Mouse (Mus musculus) gastrocnemius, postnatal 25 days (tissue): Measurements from ENCODE around the gene Hspa1l. TPM values are rescaled to one million over a fixed set of nuclear protein-coding genes. Genes with fewer than 3 reads are reported as not detected.

Experiments used
- DNase-seq: peaks from one replicate; pipeline ENCODE4 v3.0.0; 2022
- total RNA-seq, 2 experiments: library from RNA; stranded (reverse); gene quantifications; 1 replicate in 1 of 2; 2 replicates in 1 of 2; pipeline ENCODE4 v1.2.3; 2021

Hspa1l gene
- total RNA-seq, 2 experiments from 2014 or later = 21.5 to 31.8 TPM

DNA sequence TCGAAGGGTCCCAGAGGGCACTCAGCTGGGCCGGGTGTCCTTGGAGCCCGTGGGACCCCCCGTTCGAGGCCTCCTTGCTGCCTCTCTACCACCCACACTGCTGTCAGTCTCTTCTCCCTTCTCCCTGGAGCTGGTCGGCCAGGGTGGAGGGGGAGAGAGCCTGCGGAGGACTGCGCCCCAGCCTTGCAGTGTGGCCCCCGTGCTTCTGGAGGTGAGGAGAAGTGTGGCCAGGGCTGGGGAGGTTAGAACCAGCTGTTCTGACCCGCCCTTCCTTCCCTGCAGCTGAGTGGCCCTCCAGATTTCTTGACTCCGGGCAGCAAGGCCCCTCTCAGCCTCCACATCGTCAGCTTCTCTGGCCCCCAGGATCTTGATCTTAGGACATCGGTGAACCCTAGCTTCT, 51.8 kb downstream of the Hspa1l start:
- DNase-seq = no peak

DNA sequence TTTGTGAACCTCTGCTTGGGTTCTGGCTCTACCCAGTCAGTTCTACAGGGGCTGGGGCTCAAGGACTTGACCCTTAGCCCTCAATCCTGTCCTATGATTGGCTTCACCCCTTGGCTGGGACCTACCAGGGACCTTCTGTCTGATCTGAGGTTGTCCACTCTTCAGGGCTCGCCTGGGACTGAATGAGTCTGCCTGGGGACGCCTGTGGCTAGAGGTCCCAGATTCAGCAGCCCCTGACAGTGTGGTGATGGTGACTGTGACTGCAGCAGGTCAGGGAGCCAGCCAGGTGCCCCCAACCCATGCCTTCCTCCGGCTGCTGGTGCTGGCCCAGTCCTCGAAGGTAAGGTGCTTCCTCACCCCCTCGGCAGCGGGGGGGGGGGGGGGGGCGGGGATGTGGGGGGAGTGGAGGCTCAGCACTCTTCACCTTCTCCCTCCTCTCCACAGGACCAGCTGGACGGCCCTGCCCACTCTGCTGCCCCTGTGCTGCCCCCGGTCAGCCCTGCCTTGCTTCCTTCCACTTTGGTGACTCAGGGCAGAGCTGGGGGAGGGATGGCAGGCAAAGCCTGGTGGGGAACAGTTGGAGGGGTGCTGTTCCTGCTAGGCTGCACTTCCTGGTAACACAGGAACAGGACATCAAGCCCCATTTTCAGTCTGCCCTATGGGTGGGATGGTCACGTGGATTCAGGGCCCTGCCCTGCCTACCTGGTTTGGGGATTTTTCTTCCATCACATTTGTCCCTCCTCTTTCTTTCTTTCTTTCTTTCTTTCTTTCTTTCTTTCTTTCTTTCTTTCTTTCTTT, 52.4 kb downstream of the Hspa1l start:
- DNase-seq = peak; percentile 31

DNA sequence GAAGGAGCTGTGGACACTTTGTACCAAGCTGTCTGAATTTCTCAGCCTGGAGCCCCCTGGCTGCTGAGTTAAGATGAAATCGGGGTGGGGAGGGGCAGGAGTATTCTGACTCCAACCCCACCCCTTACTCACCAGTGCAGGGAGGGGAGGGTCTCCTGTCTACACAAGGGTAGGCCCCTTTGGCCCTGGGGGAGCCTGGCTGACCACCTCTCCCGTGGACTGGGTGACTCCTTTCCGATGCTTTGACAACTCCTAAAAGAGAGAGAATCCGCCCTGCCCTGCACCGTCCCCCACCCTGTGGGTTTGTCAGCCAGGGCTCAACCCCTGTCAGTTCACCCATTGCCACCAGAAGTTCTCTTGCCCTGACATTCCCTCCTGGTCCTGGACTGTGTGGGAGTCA, 53.7 kb downstream of the Hspa1l start:
- DNase-seq = no peak

DNA sequence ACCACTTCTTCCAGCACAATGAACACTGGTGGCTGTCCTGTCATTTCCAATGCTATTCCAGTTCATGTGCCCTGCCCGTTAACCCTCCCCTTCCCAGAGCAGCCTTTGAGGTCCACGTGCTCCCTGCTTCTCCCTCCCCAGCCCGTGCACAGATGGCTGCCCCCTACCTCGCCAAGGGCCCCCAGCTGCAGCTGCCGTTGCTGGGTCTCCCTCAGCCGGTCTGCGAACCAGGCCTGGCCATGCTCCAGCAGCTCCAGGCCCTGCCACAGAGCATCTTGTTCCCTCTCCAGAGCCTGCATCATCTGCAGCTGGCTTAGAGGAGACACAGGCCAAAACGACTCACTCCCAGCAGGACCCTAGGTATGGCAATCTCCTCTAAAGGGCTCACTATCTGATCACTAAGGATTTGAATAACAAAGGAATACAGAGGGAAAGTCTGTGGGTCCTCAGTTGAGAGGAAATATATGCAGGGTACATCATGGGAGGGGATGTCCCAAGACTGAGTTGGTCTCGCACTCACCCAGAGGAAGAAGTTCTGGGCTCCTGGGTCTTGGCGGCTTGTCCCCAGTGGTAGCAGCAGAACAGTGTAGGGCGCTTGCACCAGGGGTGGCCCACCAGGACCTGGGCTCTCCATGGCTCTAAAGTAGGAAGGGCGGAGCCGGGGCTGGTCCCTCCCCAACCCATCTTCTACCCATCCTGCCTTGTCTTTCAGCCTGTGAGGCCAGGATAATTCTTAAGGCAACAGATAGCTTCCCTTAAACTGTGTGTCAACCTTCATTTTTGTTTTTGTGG, 55.0 kb downstream of the Hspa1l start, which contains the start of gene Sapcd1:
Gene Sapcd1 (minus strand): TSS at position 740 of the 792 bp plus-strand sequence.
- DNase-seq = peak; percentile 68

GRCm38 (mm10) chr17:35028315-35028714, 55.8 kb downstream of the Hspa1l start:
- DNase-seq = no peak

Other genes with a start within 250 kb of the Hspa1l start
- 10 to 100 TPM in 1 of 2 experiments, 1 to 10 TPM in 1; 1.1 to 22.1 TPM for gene C4b, start 228.8 kb upstream of the Hspa1l start, total RNA-seq
- gene Cyp21a1, start 168.1 kb upstream of the Hspa1l start, total RNA-seq = under 1 TPM in 1 of 2 experiments, not detected in 1; 0.16 TPM
- gene Stk19, start 135.8 kb upstream of the Hspa1l start, total RNA-seq = 1 to 10 TPM; 7.0 to 7.2 TPM
- 10 to 100 TPM in 1 of 2 experiments, 1 to 10 TPM in 1; 7.6 to 10.5 TPM for gene Dxo, start 135.7 kb upstream of the Hspa1l start, total RNA-seq
- gene Skiv2l, start 122.5 kb upstream of the Hspa1l start, total RNA-seq = 10 to 100 TPM; 18.0 to 18.9 TPM
- 1 to 10 TPM; 7.7 to 8.9 TPM for gene Nelfe, start 122.3 kb upstream of the Hspa1l start, total RNA-seq
- gene Cfb, start 110.2 kb upstream of the Hspa1l start, total RNA-seq = 1 to 10 TPM in 1 of 2 experiments, under 1 TPM in 1; 0.95 to 8.2 TPM
- gene Zbtb12, start 93.2 kb upstream of the Hspa1l start, total RNA-seq = 1 to 10 TPM; 5.0 to 5.2 TPM
- not detected for gene Gm20547, start 90.7 kb upstream of the Hspa1l start, total RNA-seq
- gene C2, start 74.4 kb upstream of the Hspa1l start, total RNA-seq = 1 to 10 TPM; 2.6 to 2.9 TPM
- 10 to 100 TPM; 25.5 to 26.4 TPM for gene Ehmt2, start 74.2 kb upstream of the Hspa1l start, total RNA-seq
- not detected for gene Slc44a4, start 58.2 kb upstream of the Hspa1l start, total RNA-seq
- 1 to 10 TPM; 8.5 to 9.3 TPM for gene Neu1, start 41.5 kb upstream of the Hspa1l start, total RNA-seq
- 1 to 10 TPM; 4.4 to 6.7 TPM for gene Hspa1b, start 13.5 kb upstream of the Hspa1l start, total RNA-seq
- not detected for gene Gm20481, start 2.8 kb upstream of the Hspa1l start, total RNA-seq
- 1 to 10 TPM; 5.9 to 8.1 TPM for gene Hspa1a, start 547 bp upstream of the Hspa1l start, total RNA-seq
- gene Lsm2, start 9.2 kb downstream of the Hspa1l start, total RNA-seq = 10 to 100 TPM; 15.0 to 15.4 TPM
- gene Vars, start 28.3 kb downstream of the Hspa1l start, total RNA-seq = 10 to 100 TPM; 29.4 to 31.2 TPM
- 1 to 10 TPM; 9.0 to 9.6 TPM for gene Vwa7, start 43.9 kb downstream of the Hspa1l start, total RNA-seq
- under 1 TPM in 1 of 2 experiments, not detected in 1; 0.31 TPM for gene Sapcd1, start 55.3 kb downstream of the Hspa1l start, total RNA-seq
- gene Msh5, start 74.0 kb downstream of the Hspa1l start, total RNA-seq = under 1 TPM; 0.67 to 0.72 TPM
- gene Clic1, start 77.3 kb downstream of the Hspa1l start, total RNA-seq = 10 to 100 TPM; 12.4 to 18.6 TPM
- gene Ddah2, start 86.3 kb downstream of the Hspa1l start, total RNA-seq = 10 to 100 TPM; 11.1 to 13.3 TPM
- gene Ly6g6c, start 92.7 kb downstream of the Hspa1l start, total RNA-seq = not detected
- gene Mpig6b, start 93.5 kb downstream of the Hspa1l start, total RNA-seq = not detected
- gene Ly6g6e, start 104.2 kb downstream of the Hspa1l start, total RNA-seq = not detected
- under 1 TPM; 0.51 to 0.72 TPM for gene Ly6g6d, start 105.4 kb downstream of the Hspa1l start, total RNA-seq
- not detected for gene Ly6g6f, start 112.9 kb downstream of the Hspa1l start, total RNA-seq
- 10 to 100 TPM; 61.9 to 62.4 TPM for gene Abhd16a, start 116.6 kb downstream of the Hspa1l start, total RNA-seq
- not detected for gene Ly6g5c, start 135.6 kb downstream of the Hspa1l start, total RNA-seq
- not detected for gene Ly6g5b, start 142.7 kb downstream of the Hspa1l start, total RNA-seq
- gene Gpank1, start 148.8 kb downstream of the Hspa1l start, total RNA-seq = 1 to 10 TPM; 7.1 to 8.4 TPM
- 100 to 1,000 TPM; 149 to 158 TPM for gene Csnk2b, start 149.3 kb downstream of the Hspa1l start, total RNA-seq
- gene D17H6S53E, start 153.7 kb downstream of the Hspa1l start, total RNA-seq = 10 to 100 TPM; 19.5 to 22.6 TPM
- not detected for gene Apom, start 159.3 kb downstream of the Hspa1l start, total RNA-seq
- 100 to 1,000 TPM; 180 to 197 TPM for gene Bag6, start 162.5 kb downstream of the Hspa1l start, total RNA-seq
- gene Prrc2a, start 192.2 kb downstream of the Hspa1l start, total RNA-seq = 100 to 1,000 TPM in 1 of 2 experiments, 10 to 100 TPM in 1; 93.3 to 102 TPM
- 1 to 10 TPM in 1 of 2 experiments, under 1 TPM in 1; 0.97 to 1.4 TPM for gene Aif1, start 203.4 kb downstream of the Hspa1l start, total RNA-seq
- gene Lst1, start 215.7 kb downstream of the Hspa1l start, total RNA-seq = under 1 TPM in 1 of 2 experiments, not detected in 1; 0.78 TPM
- not detected for gene Ltb, start 221.7 kb downstream of the Hspa1l start, total RNA-seq
- under 1 TPM in 1 of 2 experiments, not detected in 1; 0.18 TPM for gene Tnf, start 229.3 kb downstream of the Hspa1l start, total RNA-seq
- under 1 TPM in 1 of 2 experiments, not detected in 1; 0.32 TPM for gene Lta, start 232.6 kb downstream of the Hspa1l start, total RNA-seq
- gene Gm16181, start 248.1 kb downstream of the Hspa1l start, total RNA-seq = under 1 TPM in 1 of 2 experiments, not detected in 1; 0.70 TPM